Mouse (Mus musculus) G1E (cell line): Measurements from ENCODE around the gene Serpinb6b. TPM values are rescaled to one million over a fixed set of nuclear protein-coding genes. Genes with fewer than 3 reads are reported as not detected.

Experiments used
- ATAC-seq: 2 replicates; pipeline ENCODE4 v1.8.0; 2016; ENCODE audit warnings: mild to moderate bottlenecking; ENCODE audit not compliant: insufficient number of reproducible peaks, poor library complexity, low FRiP score, severe bottlenecking; ENCODE audit errors: extremely low read depth
- DNase-seq: peaks from one replicate; pipeline ENCODE4 v3.0.0; 2012; ENCODE audit warnings: low spot score
- H3K27me3 ChIP-seq: 2 replicates; pipeline ENCODE4 v1.6.1; 2012; ENCODE audit warnings: mild to moderate bottlenecking, low read length, inconsistent platforms; ENCODE audit not compliant: insufficient read depth
- H3K36me3 ChIP-seq: replicated peaks from 2 replicates; pipeline ENCODE3; 2012; ENCODE audit warnings: mild to moderate bottlenecking, inconsistent platforms
- H3K4me1 ChIP-seq: 2 replicates; pipeline ENCODE4 v1.6.1; 2012; ENCODE audit warnings: low read depth, low read length, inconsistent platforms, mixed read lengths; ENCODE audit not compliant: insufficient read depth
- H3K4me3 ChIP-seq: 2 replicates; pipeline ENCODE4 v1.5.1; 2012; ENCODE audit warnings: low read depth, mild to moderate bottlenecking, inconsistent platforms, low read length, moderate library complexity, mixed read lengths
- H3K9me3 ChIP-seq: replicated peaks from 2 replicates; pipeline ENCODE4 v1.6.1; 2012; ENCODE audit warnings: inconsistent platforms
- CTCF ChIP-seq: IDR thresholded peaks from 2 replicates; pipeline ENCODE4 v1.5.1; 2012; ENCODE audit warnings: low read depth, low read length, inconsistent platforms, mixed read lengths
- GATA1 ChIP-seq: IDR thresholded peaks from 2 replicates; pipeline ENCODE4 v1.6.1; 2012; ENCODE audit warnings: borderline replicate concordance, low read length, inconsistent platforms, mixed read lengths
- GATA2 ChIP-seq: IDR thresholded peaks from 2 replicates; pipeline ENCODE4 v1.6.1; 2012; ENCODE audit warnings: low read depth, low read length, inconsistent platforms, borderline replicate concordance
- POLR2AphosphoS5 ChIP-seq: IDR thresholded peaks from 2 replicates; pipeline ENCODE4 v1.6.1; 2012; ENCODE audit warnings: low read depth, low read length, inconsistent platforms; ENCODE audit not compliant: insufficient replicate concordance
- TAL1 ChIP-seq: conservative IDR thresholded peaks from 2 replicates; pipeline ENCODE4 v1.6.1; 2012; ENCODE audit warnings: low read depth, low read length, inconsistent platforms, mixed read lengths
- polyA plus RNA-seq: library from polyadenylated mRNA; stranded (reverse); fragments of >175 nt; gene quantifications from 2 replicates; pipeline ENCODE4 v1.2.3, GENCODE M21; 2012
- total RNA-seq, 2 experiments: library from RNA; stranded (forward) in 1 of 2; stranded (reverse) in 1 of 2; fragments of 200-1000 nt in 1 of 2; fragments of >200 nt in 1 of 2; fragmentation: Nextera tagmentation in 1 of 2; gene quantifications; 2 replicates each; pipeline ENCODE4 v1.2.3; 2014 to 2017

Gene Serpinb6b
- total and polyA plus RNA-seq, 3 experiments, result 0.05 TPM; not detected in 2

DNA sequence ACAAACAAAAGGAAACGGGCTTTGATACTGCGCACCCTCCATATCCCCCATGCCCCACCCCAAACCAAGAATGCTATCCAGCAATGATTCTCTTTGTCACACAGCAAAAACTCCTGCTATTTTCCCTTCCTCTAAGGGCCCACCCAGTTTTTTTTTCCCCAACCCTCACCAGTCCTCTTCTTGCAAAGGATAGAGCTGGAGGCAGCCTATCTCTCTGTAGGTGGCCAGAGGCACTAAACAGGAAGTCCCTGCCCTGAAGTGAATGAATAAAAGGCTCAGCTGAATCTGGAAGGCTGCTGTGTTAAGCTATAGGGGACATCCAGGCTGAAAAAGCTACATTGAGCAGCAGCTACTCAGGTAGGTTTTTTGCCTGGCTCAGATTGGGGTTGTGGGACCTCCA lies 62.2 kb downstream of the Serpinb6b start, which contains the start of gene Serpinb9b:
TSS of gene Serpinb9b (plus strand) at position 173 of the 400 bp plus-strand sequence.
- DNase-seq (no peak), ATAC-seq (no peak)
- TF ChIP-seq GATA1 (no peak), GATA2 (no peak), POLR2AphosphoS5 (no peak)
- H3K4me1 ChIP-seq, result no peaks in the 10 kb centered on the region
- H3K36me3 ChIP-seq, result no peaks in the 10 kb centered on the region
- no peaks in the 10 kb centered on the region for H3K9me3 ChIP-seq
- H3K27me3 ChIP-seq, result peaks cover 4% of the 10 kb centered on the region; the same call in 1 of the 2 replicates
- H3K4me3 ChIP-seq, result no peak within 1 kb of the TSS

DNA sequence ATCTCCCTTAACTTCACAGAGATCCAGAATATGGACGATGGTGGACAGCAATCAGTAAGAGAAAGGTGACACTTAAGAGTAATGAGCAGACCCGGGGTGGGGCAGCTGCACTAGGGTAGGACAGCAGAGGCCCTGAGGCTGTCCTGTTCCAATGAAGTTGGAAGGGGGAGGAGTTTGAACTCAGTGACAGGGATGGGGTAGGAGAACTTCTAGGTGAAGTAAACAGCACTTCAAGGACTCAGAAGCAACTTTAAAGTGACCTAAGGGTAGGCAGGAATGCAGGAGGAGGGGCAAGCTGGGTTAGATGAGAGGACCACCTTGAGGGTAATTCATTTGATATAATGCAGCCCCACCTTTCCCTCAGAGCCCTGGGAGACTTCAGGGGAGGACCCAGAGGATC lies 63.1 kb downstream of the Serpinb6b start:
- H3K9me3 ChIP-seq, result no peaks in the 10 kb centered on the region
- ATAC-seq (no peak), DNase-seq (no peak)
- no peak overlapping the region for H3K4me3 ChIP-seq
- no peaks in the 10 kb centered on the region for H3K4me1 ChIP-seq
- peaks cover 4% of the 10 kb centered on the region; the same call in 1 of the 2 replicates for H3K27me3 ChIP-seq
- H3K36me3 ChIP-seq, result no peaks in the 10 kb centered on the region
- TF ChIP-seq GATA2 (no peak), GATA1 (no peak), CTCF (no peak), POLR2AphosphoS5 (no peak), TAL1 (no peak)

DNA sequence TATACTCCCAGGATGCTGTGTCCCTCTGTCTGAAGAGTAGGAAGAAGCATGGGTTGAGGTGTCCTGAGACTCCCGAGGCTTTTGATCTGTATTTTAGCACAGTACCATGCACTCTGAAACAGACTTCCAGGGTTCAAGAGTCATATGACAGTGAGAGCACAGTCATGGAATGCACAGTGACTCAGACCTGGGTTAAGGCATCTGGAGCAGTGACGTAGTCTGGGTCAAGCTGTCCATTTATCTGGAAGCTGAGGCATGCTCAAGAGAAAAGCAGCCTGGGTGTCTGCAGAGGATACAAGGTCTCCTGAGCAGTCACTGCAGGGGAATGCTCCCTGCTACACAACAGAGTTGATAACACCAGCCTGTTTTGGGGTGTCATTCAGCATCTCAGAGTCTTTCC lies 63.5 kb downstream of the Serpinb6b start:
- TF ChIP-seq GATA2, result no peak
- TF ChIP-seq GATA1, result no peak
- TF ChIP-seq POLR2AphosphoS5, result no peak
- TF ChIP-seq CTCF, result no peak
- TF ChIP-seq TAL1, result no peak
- DNase-seq (no peak), ATAC-seq (no peak)
- Histone ChIP-seq H3K36me3 (no peaks in the 10 kb centered on the region), H3K4me3 (no peak overlapping the region), H3K4me1 (no peaks in the 10 kb centered on the region), H3K27me3 (peaks cover 4% of the 10 kb centered on the region; the same call in 1 of the 2 replicates), H3K9me3 (no peaks in the 10 kb centered on the region)

Other genes with a start within 250 kb of the Serpinb6b start
- gene Mylk4, start 181.3 kb upstream of the Serpinb6b start, total RNA-seq (2014; fragmentation: Nextera tagmentation), result not detected in 2 replicates
- gene Mylk4, start 181.3 kb upstream of the Serpinb6b start, total RNA-seq (2017), result 0.05 TPM in 1 of 2 replicates, not detected in the other
- not detected in 2 replicates for gene Mylk4, start 181.3 kb upstream of the Serpinb6b start, polyA plus RNA-seq
- 18.0 and 30.2 TPM in 2 replicates for gene Wrnip1, start 163.2 kb upstream of the Serpinb6b start, total RNA-seq (2014; fragmentation: Nextera tagmentation)
- 46.6 and 47.9 TPM in 2 replicates for gene Wrnip1, start 163.2 kb upstream of the Serpinb6b start, total RNA-seq (2017)
- gene Wrnip1, start 163.2 kb upstream of the Serpinb6b start, polyA plus RNA-seq, result 26.7 and 31.6 TPM in 2 replicates
- not detected in 2 replicates for gene D930007J09Rik, start 162.4 kb upstream of the Serpinb6b start, total RNA-seq (2014; fragmentation: Nextera tagmentation)
- gene D930007J09Rik, start 162.4 kb upstream of the Serpinb6b start, total RNA-seq (2017), result not detected in 2 replicates
- gene D930007J09Rik, start 162.4 kb upstream of the Serpinb6b start, polyA plus RNA-seq, result not detected in 2 replicates
- not detected in 2 replicates for gene Serpinb1a, start 114.0 kb upstream of the Serpinb6b start, total RNA-seq (2014; fragmentation: Nextera tagmentation)
- 7.5 and 8.7 TPM in 2 replicates for gene Serpinb1a, start 114.0 kb upstream of the Serpinb6b start, total RNA-seq (2017)
- gene Serpinb1a, start 114.0 kb upstream of the Serpinb6b start, polyA plus RNA-seq, result not detected in 2 replicates
- gene Serpinb1c, start 67.0 kb upstream of the Serpinb6b start, total RNA-seq (2014; fragmentation: Nextera tagmentation), result not detected in 2 replicates
- not detected in 2 replicates for gene Serpinb1c, start 67.0 kb upstream of the Serpinb6b start, total RNA-seq (2017)
- not detected in 2 replicates for gene Serpinb1c, start 67.0 kb upstream of the Serpinb6b start, polyA plus RNA-seq
- gene Serpinb9, start 38.0 kb downstream of the Serpinb6b start, total RNA-seq (2014; fragmentation: Nextera tagmentation), result 2.6 and 3.4 TPM in 2 replicates
- 2.4 and 3.0 TPM in 2 replicates for gene Serpinb9, start 38.0 kb downstream of the Serpinb6b start, total RNA-seq (2017)
- 0.11 and 0.15 TPM in 2 replicates for gene Serpinb9, start 38.0 kb downstream of the Serpinb6b start, polyA plus RNA-seq
- gene Serpinb9b, start 62.2 kb downstream of the Serpinb6b start, total RNA-seq (2014; fragmentation: Nextera tagmentation), result not detected in 2 replicates
- gene Serpinb9b, start 62.2 kb downstream of the Serpinb6b start, total RNA-seq (2017), result 0.05 TPM in 1 of 2 replicates, not detected in the other
- not detected in 2 replicates for gene Serpinb9b, start 62.2 kb downstream of the Serpinb6b start, polyA plus RNA-seq
- not detected in 2 replicates for gene Serpinb1b, start 113.4 kb downstream of the Serpinb6b start, total RNA-seq (2014; fragmentation: Nextera tagmentation)
- not detected in 2 replicates for gene Serpinb1b, start 113.4 kb downstream of the Serpinb6b start, total RNA-seq (2017)
- gene Serpinb1b, start 113.4 kb downstream of the Serpinb6b start, polyA plus RNA-seq, result not detected in 2 replicates
- gene Serpinb9c, start 194.5 kb downstream of the Serpinb6b start, total RNA-seq (2014; fragmentation: Nextera tagmentation), result 5.9 and 10.2 TPM in 2 replicates
- 4.5 and 5.6 TPM in 2 replicates for gene Serpinb9c, start 194.5 kb downstream of the Serpinb6b start, total RNA-seq (2017)
- 0.12 and 0.26 TPM in 2 replicates for gene Serpinb9c, start 194.5 kb downstream of the Serpinb6b start, polyA plus RNA-seq
- gene Serpinb9d, start 227.8 kb downstream of the Serpinb6b start, total RNA-seq (2014; fragmentation: Nextera tagmentation), result not detected in 2 replicates
- gene Serpinb9d, start 227.8 kb downstream of the Serpinb6b start, total RNA-seq (2017), result not detected in 2 replicates
- gene Serpinb9d, start 227.8 kb downstream of the Serpinb6b start, polyA plus RNA-seq, result not detected in 2 replicates